Mouse (Mus musculus) heart, embryonic 13.5 days (tissue): ENCODE measurements around the gene Plekhg3. TPM values are rescaled to one million over a fixed set of nuclear protein-coding genes. Genes with fewer than 3 reads are reported as not detected.

Experiments used
- ATAC-seq: fragments of 200-750 bp; cut with Nextera tagmentation; 2 replicates; pipeline ENCODE4 v1.8.0; 2017; ENCODE audit warnings: moderate TSS enrichment; ENCODE audit not compliant: insufficient number of reproducible peaks, low FRiP score, low TSS enrichment; ENCODE audit errors: extremely low read depth
- H3K27ac ChIP-seq: fragments of 300-500 bp; sonication (generic); replicated peaks from 2 replicates; pipeline ENCODE4 v1.5.1; 2015; ENCODE audit warnings: moderate library complexity, mild to moderate bottlenecking, inconsistent platforms
- H3K27me3 ChIP-seq: fragments of 300-500 bp; sonication (generic); replicated peaks from 2 replicates; pipeline ENCODE4 v1.6.1; 2015; ENCODE audit warnings: mild to moderate bottlenecking, inconsistent platforms
- H3K36me3 ChIP-seq: fragments of 300-500 bp; sonication (generic); 2 replicates; pipeline ENCODE4 v1.6.1; 2015; ENCODE audit warnings: mild to moderate bottlenecking, inconsistent platforms
- H3K4me1 ChIP-seq: fragments of 300-500 bp; sonication (generic); 2 replicates; pipeline ENCODE4 v1.6.1; 2015; ENCODE audit warnings: inconsistent platforms
- H3K4me2 ChIP-seq: fragments of 300-500 bp; sonication (generic); 2 replicates; pipeline ENCODE4 v1.6.1; 2015; ENCODE audit warnings: inconsistent platforms, mild to moderate bottlenecking, moderate library complexity
- H3K4me3 ChIP-seq: fragments of 300-500 bp; sonication (generic); 2 replicates; pipeline ENCODE4 v1.5.1; 2015; ENCODE audit warnings: moderate library complexity, mild to moderate bottlenecking, inconsistent platforms
- H3K9ac ChIP-seq: fragments of 300-500 bp; sonication (generic); 2 replicates; pipeline ENCODE4 v1.6.1; 2015; ENCODE audit warnings: inconsistent platforms, mild to moderate bottlenecking, moderate library complexity
- H3K9me3 ChIP-seq: fragments of 300-500 bp; sonication (generic); 2 replicates; pipeline ENCODE4 v1.6.1; 2016; ENCODE audit warnings: inconsistent platforms
- WGBS: fragments of 180-500 bp; shearing (Covaris S2); methylation state at CpG from one replicate; pipeline ENCODE4 v1.1.7; 2015; ENCODE audit warnings: mixed read lengths; 5-methylcytosine and 5-hydroxymethylcytosine counted together
- polyA plus RNA-seq: library from polyadenylated mRNA; unstranded; fragments of >200 nt; fragmentation: Nextera tagmentation; extraction: Ambion mirVana; gene quantifications from 2 replicates; pipeline ENCODE4 v1.2.1, GENCODE M21; 2015

Gene Plekhg3
- polyA plus RNA-seq, 1 experiment from 2014 or later, result 6.5 TPM

DNA sequence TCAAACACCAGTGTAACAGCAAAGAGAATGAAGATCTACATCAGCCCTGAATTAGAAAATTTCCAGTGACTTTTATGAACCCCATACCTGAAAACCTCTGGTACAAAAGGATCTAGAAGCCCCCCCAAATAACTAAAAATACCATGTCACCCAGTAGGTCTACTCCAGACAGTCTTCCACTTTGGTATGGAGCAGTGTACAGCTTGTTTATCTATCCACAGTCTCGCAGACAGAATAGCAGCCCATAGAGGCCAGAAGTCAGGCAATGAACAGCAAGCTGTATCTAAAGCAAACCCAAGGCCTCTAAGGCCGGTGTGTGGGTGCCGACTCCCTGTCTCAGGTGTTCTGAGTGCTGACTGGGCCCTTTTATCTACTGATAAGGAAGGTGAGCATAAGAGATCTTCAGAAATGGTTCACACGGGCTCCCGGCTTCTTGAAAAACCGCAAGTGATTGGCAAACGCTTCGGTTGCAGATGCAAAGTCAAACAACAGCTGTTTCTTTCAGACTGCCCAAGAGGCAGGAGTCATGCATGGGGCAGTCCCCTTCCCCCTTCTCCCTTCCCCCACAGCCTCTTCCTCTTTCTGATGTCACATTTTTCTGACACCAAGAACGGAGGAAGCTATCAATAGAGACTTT is 3.3 kb upstream of the Plekhg3 start:
- ATAC-seq, result no peak
- no peak overlapping the region for H3K9ac ChIP-seq
- H3K4me1 ChIP-seq, result peaks cover 16% of the 10 kb centered on the region
- no peak overlapping the region for H3K4me2 ChIP-seq
- WGBS, result 55% methylated on average over 9 of the region's 9 CpGs
- no peaks in the 10 kb centered on the region for H3K9me3 ChIP-seq
- H3K4me3 ChIP-seq, result no peak overlapping the region
- H3K27ac ChIP-seq, result no peak overlapping the region
- peaks cover 32% of the 10 kb centered on the region for H3K27me3 ChIP-seq
- no peaks in the 10 kb centered on the region for H3K36me3 ChIP-seq

GRCm38 (mm10) chr12:76528766-76529165 is 1.9 kb upstream of the Plekhg3 start:
- Histone ChIP-seq H3K9me3 (no peaks in the 10 kb centered on the region), H3K4me1 (peaks cover 18% of the 10 kb centered on the region), H3K27ac (no peak overlapping the region), H3K9ac (no peak overlapping the region), H3K4me3 (no peak overlapping the region), H3K36me3 (no peaks in the 10 kb centered on the region), H3K4me2 (no peak overlapping the region), H3K27me3 (peaks cover 33% of the 10 kb centered on the region)
- WGBS, result 85% methylated on average over 5 of the region's 5 CpGs
- no peak for ATAC-seq

DNA sequence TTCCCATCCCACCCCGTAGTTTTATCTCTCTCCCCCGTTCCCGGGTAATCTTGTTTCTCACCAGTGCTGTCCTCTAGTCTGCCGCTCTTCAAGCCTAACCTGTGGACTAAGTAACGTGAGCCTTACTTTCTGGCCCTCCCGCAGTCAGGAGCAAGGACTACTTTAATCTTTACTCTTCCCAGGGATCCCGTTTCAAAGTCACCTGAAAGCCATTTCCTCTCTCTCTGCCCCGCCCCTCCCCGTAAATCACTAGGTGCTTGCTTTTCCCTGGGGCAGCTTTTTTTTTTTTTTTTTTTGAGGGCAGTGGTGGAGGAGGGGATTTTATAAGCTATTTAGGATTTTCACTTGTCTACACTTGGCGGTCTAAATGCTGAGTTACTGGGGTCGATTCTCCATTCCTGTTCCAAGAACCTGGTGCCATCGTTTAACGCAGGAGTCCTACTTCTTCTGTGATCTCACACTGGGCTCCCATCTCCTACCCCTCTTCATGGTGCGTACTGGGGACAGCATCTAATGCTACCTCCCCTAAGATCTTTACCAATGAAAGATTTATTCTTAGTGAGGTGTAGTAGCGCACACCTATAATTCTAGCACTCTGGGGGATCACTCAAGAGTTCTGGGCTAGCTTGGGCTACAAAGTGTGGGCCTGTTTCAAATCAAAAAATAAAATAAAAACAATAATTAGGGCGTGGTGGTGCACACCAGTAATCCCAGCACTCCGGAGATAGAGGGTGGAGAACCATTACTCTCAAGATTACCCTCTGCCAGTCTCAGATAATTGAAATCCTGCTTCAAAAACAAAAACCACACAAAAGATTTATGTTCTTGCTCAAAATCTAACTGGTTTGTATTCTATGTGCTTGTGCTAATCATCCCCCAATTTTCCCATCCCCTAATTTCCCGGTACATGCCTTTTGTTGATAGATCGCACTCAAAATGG is 1.6 kb downstream of the Plekhg3 start:
- Histone ChIP-seq H3K9me3 (no peaks in the 10 kb centered on the region), H3K4me1 (peaks cover 46% of the 10 kb centered on the region), H3K4me3 (peak overlapping the region; percentile 71), H3K27me3 (peaks cover 32% of the 10 kb centered on the region), H3K36me3 (no peaks in the 10 kb centered on the region), H3K4me2 (peak overlapping the region; percentile 95), H3K9ac (peak overlapping the region; percentile 92), H3K27ac (0 out of 2 replicates have a peak overlapping the region, but pooled peaks have one; percentile 89)
- no peak for ATAC-seq
- 6% methylated on average over 19 of the region's 19 CpGs for WGBS

GRCm38 (mm10) chr12:76532926-76533376 is 2.3 kb downstream of the Plekhg3 start:
- peak overlapping the region; percentile 71 for H3K4me3 ChIP-seq
- peak overlapping the region; percentile 89 for H3K27ac ChIP-seq
- H3K4me2 ChIP-seq, result peak overlapping the region; percentile 95
- no peaks in the 10 kb centered on the region for H3K9me3 ChIP-seq
- peaks cover 46% of the 10 kb centered on the region for H3K4me1 ChIP-seq
- ATAC-seq, result no peak
- peak overlapping the region; percentile 92 for H3K9ac ChIP-seq
- WGBS, result 0% methylated on average over 31 of the region's 31 CpGs
- no peaks in the 10 kb centered on the region for H3K36me3 ChIP-seq
- peaks cover 30% of the 10 kb centered on the region for H3K27me3 ChIP-seq

DNA sequence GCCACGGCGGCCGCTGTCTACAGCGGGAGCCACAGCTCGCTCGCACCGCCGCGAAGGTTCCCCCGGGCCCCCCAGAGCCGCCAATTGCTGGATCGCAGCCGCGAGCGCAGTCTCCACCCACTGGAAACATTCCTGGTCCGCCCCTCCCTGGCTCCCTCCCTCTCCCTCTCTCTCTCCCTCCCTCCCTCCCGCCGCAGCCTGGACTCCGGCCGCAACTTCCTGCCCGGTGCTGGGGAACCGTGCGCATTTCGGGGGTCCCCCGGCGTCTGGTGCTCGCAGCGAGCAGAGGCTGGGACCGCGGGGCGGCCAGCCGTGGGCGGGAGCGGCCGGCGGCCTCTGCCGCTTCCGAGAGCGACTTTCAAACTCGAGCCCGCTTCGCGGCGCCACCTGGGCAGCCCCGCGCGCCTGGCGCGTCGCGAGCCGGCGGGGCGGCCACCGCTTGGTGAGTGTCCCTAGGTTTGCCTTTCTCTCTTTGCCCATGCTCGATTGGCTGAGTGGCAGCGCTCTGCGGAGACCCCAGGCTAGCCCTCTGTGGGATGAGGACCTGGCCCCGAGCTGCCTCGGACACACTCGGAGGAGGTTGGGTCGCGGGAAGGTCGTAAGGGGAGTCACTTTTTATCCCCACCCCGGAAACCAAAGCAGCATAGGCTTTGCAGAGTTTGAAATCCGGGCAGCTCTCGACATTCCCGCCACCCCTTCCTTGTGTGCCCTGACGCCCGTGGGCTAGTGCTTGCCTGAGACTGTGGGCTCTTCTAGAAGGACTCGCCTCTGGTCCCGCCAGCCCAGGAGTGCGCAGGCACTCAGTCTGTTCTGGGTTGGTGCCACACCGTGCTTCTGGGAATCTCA is 2.9 kb downstream of the Plekhg3 start:
- Histone ChIP-seq H3K9me3 (no peaks in the 10 kb centered on the region), H3K4me2 (peak overlapping the region; percentile 95), H3K4me1 (peaks cover 50% of the 10 kb centered on the region), H3K9ac (peak overlapping the region; percentile 92), H3K36me3 (no peaks in the 10 kb centered on the region), H3K4me3 (peak overlapping the region; percentile 71), H3K27me3 (peaks cover 30% of the 10 kb centered on the region), H3K27ac (peak overlapping the region; percentile 89)
- WGBS, result under 1% methylated on average over 73 of the region's 74 CpGs
- peak; percentile 38; the same call in 1 of the 2 replicates for ATAC-seq

GRCm38 (mm10) chr12:76534233-76534632 is 3.5 kb downstream of the Plekhg3 start:
- WGBS, result 2% methylated on average over 11 of the region's 11 CpGs
- Histone ChIP-seq H3K9ac (peak overlapping the region; percentile 92), H3K4me1 (peaks cover 50% of the 10 kb centered on the region), H3K4me3 (peak overlapping the region; percentile 71), H3K36me3 (no peaks in the 10 kb centered on the region), H3K4me2 (peak overlapping the region; percentile 95), H3K27ac (peak overlapping the region; percentile 89), H3K27me3 (peaks cover 30% of the 10 kb centered on the region), H3K9me3 (no peaks in the 10 kb centered on the region)
- no peak for ATAC-seq

DNA sequence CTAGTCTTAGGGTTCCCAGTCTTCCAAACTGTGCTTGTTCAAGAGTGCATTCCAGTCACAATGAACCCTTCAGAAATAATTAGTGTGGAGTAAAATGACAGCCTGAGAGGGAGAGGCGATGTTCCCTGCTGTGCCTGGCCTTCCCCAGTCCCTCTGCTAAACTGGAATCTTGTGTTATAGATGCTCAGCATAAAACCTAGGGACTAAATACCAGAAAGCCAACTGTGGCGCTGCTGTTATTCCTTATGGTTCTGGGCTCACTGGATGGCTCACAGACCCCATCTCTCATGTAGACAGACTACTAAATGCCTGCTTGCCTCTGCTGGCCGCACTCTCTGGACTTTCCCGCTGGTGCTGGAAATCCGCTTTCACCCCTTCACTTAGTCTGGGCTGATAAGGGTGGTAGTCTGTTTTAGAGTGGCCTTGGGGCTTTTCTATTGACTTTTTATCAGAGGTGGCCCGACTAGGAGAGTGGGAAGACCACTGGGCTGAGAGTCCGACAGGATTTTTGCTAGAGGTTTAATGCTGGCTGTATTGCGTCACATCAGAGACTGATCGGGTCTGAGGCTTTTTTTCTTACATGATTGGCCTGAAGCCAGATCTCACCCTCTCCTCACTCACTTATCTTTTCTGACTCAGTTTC is 4.1 kb downstream of the Plekhg3 start:
- 6% methylated on average over 9 of the region's 9 CpGs for WGBS
- no peaks in the 10 kb centered on the region for H3K9me3 ChIP-seq
- ATAC-seq, result no peak
- H3K4me2 ChIP-seq, result peak overlapping the region; percentile 95
- peaks cover 3% of the 10 kb centered on the region; the same call in 1 of the 2 replicates for H3K36me3 ChIP-seq
- peaks cover 50% of the 10 kb centered on the region for H3K4me1 ChIP-seq
- peak overlapping the region; percentile 89 for H3K27ac ChIP-seq
- H3K9ac ChIP-seq, result peak overlapping the region; percentile 92
- peak overlapping the region; percentile 71 for H3K4me3 ChIP-seq
- H3K27me3 ChIP-seq, result peaks cover 25% of the 10 kb centered on the region

DNA sequence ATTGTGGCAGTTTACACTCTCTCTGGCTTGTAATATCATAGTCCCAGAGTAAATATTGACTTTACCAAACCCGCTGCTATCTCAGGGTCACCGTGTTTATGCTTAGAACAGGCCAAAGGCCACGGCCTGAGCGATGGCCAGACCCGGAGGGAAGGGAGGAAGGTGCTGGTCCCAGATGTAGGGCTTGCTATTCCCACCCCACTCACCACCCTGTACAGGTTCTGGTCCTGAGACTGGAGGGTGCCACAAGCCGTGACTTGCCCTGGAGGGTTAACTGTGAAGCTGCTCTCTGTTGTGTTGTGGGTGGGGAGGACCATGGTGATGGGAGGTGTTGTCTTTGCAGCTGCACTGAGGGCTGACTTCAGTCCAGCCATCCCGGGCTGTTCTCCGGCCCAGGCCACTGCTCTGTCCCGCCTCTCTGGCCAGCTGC is 4.8 kb downstream of the Plekhg3 start:
- 36% methylated on average over 9 of the region's 9 CpGs for WGBS
- Histone ChIP-seq H3K4me2 (peak overlapping the region; percentile 95), H3K36me3 (peaks cover 3% of the 10 kb centered on the region; the same call in 1 of the 2 replicates), H3K4me1 (peaks cover 51% of the 10 kb centered on the region), H3K27ac (peak overlapping the region; percentile 89), H3K9me3 (no peaks in the 10 kb centered on the region), H3K9ac (peak overlapping the region; percentile 92), H3K27me3 (peaks cover 20% of the 10 kb centered on the region), H3K4me3 (peak overlapping the region; percentile 71)
- ATAC-seq, result no peak

- peak overlapping the region; percentile 92 for H3K9ac ChIP-seq
- peak overlapping the region; percentile 71 for H3K27ac ChIP-seq
- H3K4me2 ChIP-seq, result peak overlapping the region; percentile 95
- peaks cover 63% of the 10 kb centered on the region for H3K4me1 ChIP-seq
- no peak for ATAC-seq
- H3K4me3 ChIP-seq, result peak overlapping the region; percentile 71
- WGBS, result 44% methylated on average over 8 of the region's 8 CpGs
- no peaks in the 10 kb centered on the region for H3K9me3 ChIP-seq
- peaks cover 8% of the 10 kb centered on the region for H3K27me3 ChIP-seq
- H3K36me3 ChIP-seq, result peaks cover 3% of the 10 kb centered on the region; the same call in 1 of the 2 replicates
Measured at GRCm38 (mm10) chr12:76536591-76537153, 6.0 kb downstream of the Plekhg3 start.

DNA sequence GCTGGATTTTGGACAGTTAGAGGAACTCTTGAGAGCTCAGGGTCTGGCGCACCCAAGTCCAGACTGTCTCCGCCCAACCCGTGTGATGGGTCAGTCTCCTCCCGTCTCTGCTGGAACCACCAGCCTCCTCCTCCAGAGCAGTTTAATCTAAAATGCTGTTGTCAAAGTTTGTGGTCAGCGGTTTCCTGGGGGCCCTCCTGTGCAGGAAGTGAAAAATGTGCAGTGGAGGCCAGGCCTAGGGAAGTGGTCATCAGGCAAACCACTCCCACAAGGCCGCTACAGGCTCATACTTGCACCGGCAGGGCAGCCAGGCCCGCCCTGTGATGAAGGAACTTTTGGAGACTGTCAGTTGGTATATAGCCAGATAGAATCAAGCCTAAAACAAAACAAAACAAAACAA is 6.7 kb downstream of the Plekhg3 start:
- H3K9ac ChIP-seq, result no peak overlapping the region; the same call in 1 of the 2 replicates
- peak overlapping the region; percentile 95; the same call in 1 of the 2 replicates for H3K4me2 ChIP-seq
- no peak overlapping the region for H3K4me3 ChIP-seq
- no peak for ATAC-seq
- H3K4me1 ChIP-seq, result peaks cover 60% of the 10 kb centered on the region
- 68% methylated on average over 8 of the region's 8 CpGs for WGBS
- no peaks in the 10 kb centered on the region for H3K9me3 ChIP-seq
- H3K36me3 ChIP-seq, result peaks cover 3% of the 10 kb centered on the region; the same call in 1 of the 2 replicates
- 0 out of 2 replicates have a peak, but pooled peaks cover under 1% of the 10 kb centered on the region for H3K27me3 ChIP-seq
- peak overlapping the region; percentile 71 for H3K27ac ChIP-seq
